Mouse (Mus musculus) lung, postnatal 0 days (tissue): ENCODE measurements at regions not wholly inside any gene's neighbourhood (a gene's known extent, or its start where the extent isn't known, plus 50 kb on each side); places are given as distances from the start of the nearest gene placed in this dataset.

Experiments
- CTCF ChIP-seq: IDR thresholded peaks from 2 replicates; pipeline ENCODE4 v1.5.1; 2016; ENCODE audit warnings: antibody characterized with exemption, mild to moderate bottlenecking
- EP300 ChIP-seq: IDR thresholded peaks from 2 replicates; pipeline ENCODE4 v1.6.1; 2016; ENCODE audit warnings: antibody characterized with exemption, mild to moderate bottlenecking, control low read depth

DNA sequence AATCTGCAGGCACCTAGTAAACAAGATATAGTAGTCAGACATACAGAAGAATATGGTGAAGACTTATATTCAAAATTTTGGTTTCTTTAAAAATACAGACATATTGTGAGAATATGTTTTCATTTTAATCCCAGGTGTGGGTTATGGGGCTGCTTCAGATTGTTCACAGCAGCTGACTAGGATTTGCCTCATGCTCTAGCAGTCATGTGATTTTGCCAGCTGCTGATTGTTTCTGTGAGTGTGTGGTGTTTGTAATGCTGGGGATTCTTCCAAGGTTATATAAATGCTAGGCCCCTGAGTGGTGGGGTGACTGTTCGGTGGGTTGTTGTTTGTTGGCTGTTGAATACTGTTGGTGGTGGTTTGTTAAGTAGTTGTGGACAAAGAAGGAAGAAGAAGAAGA is 97.9 kb upstream of the Rbms1 start:
- TF ChIP-seq CTCF (no peak), EP300 (no peak)
